Mouse (Mus musculus) embryonic facial prominence, embryonic 10.5 days (tissue): ENCODE measurements at regions not wholly inside any gene's neighbourhood (a gene's known extent, or its start where the extent isn't known, plus 50 kb on each side); places are given as distances from the start of the nearest gene placed in this dataset.
A peak's percentile ranks its signal among the peaks of the same experiment; 100 is the strongest.

Source experiments
- DNase-seq: peaks from one replicate; pipeline ENCODE4 v3.0.0-alpha.2; 2017; ENCODE audit warnings: low spot score
- H3K27ac ChIP-seq: fragments of 300-500 bp; sonication (generic); replicated peaks from 2 replicates; pipeline ENCODE4 v1.5.1; 2016; ENCODE audit warnings: mild to moderate bottlenecking
- H3K27me3 ChIP-seq: fragments of 300-500 bp; sonication (generic); replicated peaks from 2 replicates; pipeline ENCODE4 v1.6.1; 2016; ENCODE audit warnings: low read depth, mild to moderate bottlenecking; ENCODE audit not compliant: poor library complexity, severe bottlenecking
- H3K36me3 ChIP-seq: fragments of 300-500 bp; sonication (generic); replicated peaks from 2 replicates; pipeline ENCODE4 v1.6.1; 2016; ENCODE audit warnings: mild to moderate bottlenecking, moderate library complexity
- H3K4me1 ChIP-seq: fragments of 300-500 bp; sonication (generic); 2 replicates; pipeline ENCODE4 v1.6.1; 2016
- H3K4me3 ChIP-seq: fragments of 300-500 bp; sonication (generic); 2 replicates; pipeline ENCODE4 v1.5.1; 2016; ENCODE audit warnings: mild to moderate bottlenecking, moderate library complexity
- H3K9me3 ChIP-seq: fragments of 300-500 bp; sonication (generic); 2 replicates; pipeline ENCODE4 v1.6.1; 2016; ENCODE audit warnings: mild to moderate bottlenecking
- WGBS: fragments of 180-500 bp; shearing (Covaris S2); methylation state at CpG from one replicate; pipeline ENCODE4 v1.1.7; 2016; 5-methylcytosine and 5-hydroxymethylcytosine counted together

- peaks cover 15% of the 10 kb centered on the region for H3K27me3 ChIP-seq
- H3K9me3 ChIP-seq, result no peaks in the 10 kb centered on the region
- H3K36me3 ChIP-seq, result no peaks in the 10 kb centered on the region
- peaks cover 38% of the 10 kb centered on the region for H3K4me1 ChIP-seq
- 31% methylated on average over 13 of the region's 13 CpGs for WGBS
- peak overlapping the region; percentile 66 for H3K27ac ChIP-seq
- peak; percentile 52 for DNase-seq
- H3K4me3 ChIP-seq, result no peak overlapping the region
Measured at GRCm38 (mm10) chr2:173406344-173407094, 115.9 kb upstream of the 1700021F07Rik start.

GRCm38 (mm10) chr2:173407133-173407532, 115.3 kb upstream of the 1700021F07Rik start:
- Histone ChIP-seq H3K4me3 (no peak overlapping the region), H3K36me3 (no peaks in the 10 kb centered on the region), H3K4me1 (peaks cover 38% of the 10 kb centered on the region), H3K9me3 (no peaks in the 10 kb centered on the region), H3K27ac (0 out of 2 replicates have a peak overlapping the region, but pooled peaks have one; percentile 66), H3K27me3 (peaks cover 15% of the 10 kb centered on the region)
- 81% methylated on average over 3 of the region's 3 CpGs for WGBS
- no peak for DNase-seq

- peaks cover 41% of the 10 kb centered on the region for H3K4me1 ChIP-seq
- no peaks in the 10 kb centered on the region for H3K9me3 ChIP-seq
- peaks cover 15% of the 10 kb centered on the region for H3K27me3 ChIP-seq
- H3K27ac ChIP-seq, result 0 out of 2 replicates have a peak overlapping the region, but pooled peaks have one; percentile 65
- WGBS, result 86% methylated on average over 5 of the region's 5 CpGs
- no peak overlapping the region for H3K4me3 ChIP-seq
- no peak for DNase-seq
- H3K36me3 ChIP-seq, result no peaks in the 10 kb centered on the region
Measured at GRCm38 (mm10) chr2:173408681-173409081, 113.7 kb upstream of the 1700021F07Rik start.

GRCm38 (mm10) chr2:173409433-173409832, 113.0 kb upstream of the 1700021F07Rik start:
- WGBS, result 31% methylated on average over 16 of the region's 16 CpGs
- Histone ChIP-seq H3K27me3 (peaks cover 15% of the 10 kb centered on the region), H3K4me1 (peaks cover 48% of the 10 kb centered on the region), H3K27ac (peak overlapping the region; percentile 65), H3K36me3 (no peaks in the 10 kb centered on the region), H3K9me3 (no peaks in the 10 kb centered on the region), H3K4me3 (no peak overlapping the region)
- peak; percentile 63 for DNase-seq

GRCm38 (mm10) chr2:173413906-173414656, 108.3 kb upstream of the 1700021F07Rik start:
- 68% methylated on average over 18 of the region's 18 CpGs for WGBS
- peaks cover 15% of the 10 kb centered on the region for H3K27me3 ChIP-seq
- H3K27ac ChIP-seq, result peak overlapping the region; percentile 55
- H3K9me3 ChIP-seq, result no peaks in the 10 kb centered on the region
- no peaks in the 10 kb centered on the region for H3K36me3 ChIP-seq
- DNase-seq, result no peak
- peaks cover 20% of the 10 kb centered on the region for H3K4me1 ChIP-seq
- no peak overlapping the region for H3K4me3 ChIP-seq

GRCm38 (mm10) chr2:173415429-173415828, 107.0 kb upstream of the 1700021F07Rik start:
- Histone ChIP-seq H3K27me3 (peaks cover 9% of the 10 kb centered on the region), H3K36me3 (no peaks in the 10 kb centered on the region), H3K27ac (no peak overlapping the region), H3K9me3 (no peaks in the 10 kb centered on the region), H3K4me1 (peaks cover 20% of the 10 kb centered on the region), H3K4me3 (no peak overlapping the region)
- DNase-seq, result no peak
- WGBS, result 85% methylated on average over 7 of the region's 7 CpGs

GRCm38 (mm10) chr2:173416921-173417320, 105.5 kb upstream of the 1700021F07Rik start:
- Histone ChIP-seq H3K36me3 (no peaks in the 10 kb centered on the region), H3K27me3 (no peaks in the 10 kb centered on the region), H3K4me1 (peaks cover 23% of the 10 kb centered on the region), H3K4me3 (no peak overlapping the region), H3K27ac (no peak overlapping the region), H3K9me3 (no peaks in the 10 kb centered on the region)
- peak; percentile 44 for DNase-seq
- 91% methylated on average over 1 of the region's 1 CpGs for WGBS

GRCm38 (mm10) chr2:173418951-173419350, 103.4 kb upstream of the 1700021F07Rik start:
- WGBS, result 87% methylated on average over 7 of the region's 7 CpGs
- H3K4me1 ChIP-seq, result peaks cover 18% of the 10 kb centered on the region
- no peaks in the 10 kb centered on the region for H3K27me3 ChIP-seq
- no peak overlapping the region for H3K4me3 ChIP-seq
- H3K27ac ChIP-seq, result no peak overlapping the region
- no peaks in the 10 kb centered on the region for H3K9me3 ChIP-seq
- H3K36me3 ChIP-seq, result no peaks in the 10 kb centered on the region
- DNase-seq, result no peak

GRCm38 (mm10) chr2:173419972-173420391, 102.4 kb upstream of the 1700021F07Rik start:
- no peaks in the 10 kb centered on the region for H3K9me3 ChIP-seq
- H3K36me3 ChIP-seq, result no peaks in the 10 kb centered on the region
- peaks cover 11% of the 10 kb centered on the region for H3K4me1 ChIP-seq
- 31% methylated on average over 10 of the region's 10 CpGs for WGBS
- H3K27ac ChIP-seq, result peak overlapping the region; percentile 58
- no peak overlapping the region for H3K4me3 ChIP-seq
- peak; percentile 28 for DNase-seq
- H3K27me3 ChIP-seq, result no peaks in the 10 kb centered on the region

- no peaks in the 10 kb centered on the region for H3K27me3 ChIP-seq
- H3K27ac ChIP-seq, result peak overlapping the region; percentile 58
- H3K4me1 ChIP-seq, result peaks cover 11% of the 10 kb centered on the region
- no peaks in the 10 kb centered on the region for H3K9me3 ChIP-seq
- 63% methylated on average over 5 of the region's 5 CpGs for WGBS
- DNase-seq, result no peak
- no peak overlapping the region for H3K4me3 ChIP-seq
- H3K36me3 ChIP-seq, result no peaks in the 10 kb centered on the region
Measured at GRCm38 (mm10) chr2:173420481-173420880, 101.9 kb upstream of the 1700021F07Rik start.

GRCm38 (mm10) chr2:173424875-173425274, 97.5 kb upstream of the 1700021F07Rik start:
- WGBS, result 92% methylated on average over 7 of the region's 7 CpGs
- H3K9me3 ChIP-seq, result no peaks in the 10 kb centered on the region

GRCm38 (mm10) chr2:173425754-173426153, 96.6 kb upstream of the 1700021F07Rik start:
- Histone ChIP-seq H3K36me3 (no peaks in the 10 kb centered on the region), H3K4me1 (peaks cover 8% of the 10 kb centered on the region), H3K4me3 (no peak overlapping the region), H3K9me3 (no peaks in the 10 kb centered on the region), H3K27ac (peak overlapping the region; percentile 12; the same call in 1 of the 2 replicates), H3K27me3 (no peaks in the 10 kb centered on the region)
- WGBS, result 85% methylated on average over 9 of the region's 9 CpGs
- DNase-seq, result no peak

More at GRCm38 (mm10) chr2:173424875-173425274, 97.5 kb upstream of the 1700021F07Rik start:
- Histone ChIP-seq H3K4me1 (peaks cover 17% of the 10 kb centered on the region), H3K4me3 (no peak overlapping the region), H3K27ac (no peak overlapping the region), H3K27me3 (no peaks in the 10 kb centered on the region), H3K36me3 (no peaks in the 10 kb centered on the region)
- no peak for DNase-seq
